Mouse (Mus musculus): ENCODE measurements around the gene Dchs2. TPM values are rescaled to one million over a fixed set of nuclear protein-coding genes. Genes with fewer than 3 reads are reported as not detected.
A peak's percentile ranks its signal among the peaks of the same experiment; 100 is the strongest.
"Not testable (repeated sequence)": the region's sequence is repeated elsewhere in the genome, so short reads cannot be mapped to it uniquely, and the experiment has no call there.

Dchs2 gene
- polyA plus RNA-seq, 2 experiments, result under 0.01 TPM; not detected in 1

DNA sequence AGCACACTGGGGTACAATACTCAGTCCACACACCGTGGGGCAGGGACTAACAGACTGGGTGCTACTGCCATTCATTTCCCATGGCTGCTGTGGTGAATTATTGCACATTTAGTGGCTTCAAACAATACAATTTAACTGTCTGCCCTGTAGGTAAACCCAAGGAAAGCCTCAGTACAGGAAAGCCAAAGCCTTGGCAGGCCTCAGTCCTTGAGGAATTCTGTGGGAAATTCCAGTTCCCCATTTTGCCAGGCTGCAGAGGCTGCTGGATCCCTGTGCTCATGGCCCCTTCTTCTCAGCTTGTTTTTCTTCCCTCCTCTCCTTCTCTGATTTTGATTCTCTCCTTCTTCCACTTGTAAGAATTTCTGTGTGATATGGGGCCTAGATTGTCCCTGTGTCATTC lies 12.8 kb upstream of the Dchs2 start:
- no peak for DNase-seq (ENCODE audit: low read depth in 3 of 3, low spot score in 3 of 3)
- TF ChIP-seq EP300 (IDR thresholded peaks at IDR 0.05; ENCODE audit: low read depth), result no peak
- no peak for TF ChIP-seq CTCF (IDR thresholded peaks at IDR 0.05; ENCODE audit: low read depth)
- H3K27ac ChIP-seq, result no peak overlapping the region
- no peaks in the 10 kb centered on the region for H3K9me3 ChIP-seq (ENCODE audit: control insufficient read depth, low read length)
- no peak overlapping the region for H3K4me2 ChIP-seq (ENCODE audit: low read depth)
- no peaks in the 10 kb centered on the region for H3K4me1 ChIP-seq (replicated peaks; ENCODE audit: control insufficient read depth in 2 of 2, insufficient read depth in 2 of 2, low read length in 1 of 2)
- ATAC-seq (ENCODE audit: insufficient read depth), result no peak
- WGBS (ENCODE audit: insufficient replicate concordance), result 23% methylated on average over 1 of the region's 1 CpGs
- no peak overlapping the region for H3K9ac ChIP-seq (replicated peaks)
- H3K36me3 ChIP-seq (replicated peaks; ENCODE audit: control insufficient read depth, insufficient read depth, low read depth), result no peaks in the 10 kb centered on the region
- no peaks in the 10 kb centered on the region for H3K27me3 ChIP-seq (ENCODE audit: control insufficient read depth, insufficient read depth, low read length)
- no peak overlapping the region for H3K4me3 ChIP-seq (ENCODE audit: insufficient read depth in 1 of 2, low read depth in 2 of 2, low read length in 2 of 2)

DNA sequence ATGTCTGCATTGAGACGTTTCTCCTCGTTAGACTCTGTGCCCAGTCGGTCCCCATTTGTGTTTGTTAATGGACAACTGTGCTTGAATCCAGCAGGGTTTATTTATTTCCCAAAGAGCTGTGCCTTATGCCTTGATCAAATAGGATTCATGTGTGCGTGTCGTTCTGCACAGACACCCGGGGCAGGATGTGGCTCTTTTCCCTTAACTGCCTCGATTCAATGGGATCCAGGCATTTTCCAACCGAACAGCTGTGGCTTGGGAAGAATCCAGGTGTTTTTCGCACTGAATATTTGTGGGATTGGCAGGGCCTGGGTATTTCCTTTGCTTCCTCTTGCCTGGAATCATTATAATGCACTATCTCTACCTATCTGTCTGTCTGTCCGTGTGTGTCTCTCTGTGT lies 10.2 kb upstream of the Dchs2 start:
- 54% methylated on average over 10 of the region's 10 CpGs for WGBS (ENCODE audit: insufficient replicate concordance)
- no peak overlapping the region for H3K4me3 ChIP-seq (ENCODE audit: insufficient read depth in 1 of 2, low read depth in 2 of 2, low read length in 2 of 2)

GRCm38 (mm10) chr3:83123945-83124344 lies 3.8 kb upstream of the Dchs2 start:
- H3K27ac ChIP-seq; H3K9me3 ChIP-seq (ENCODE audit: control insufficient read depth, low read length); H3K4me1 ChIP-seq (replicated peaks; ENCODE audit: control insufficient read depth in 2 of 2, insufficient read depth in 2 of 2, low read length in 1 of 2); H3K4me2 ChIP-seq (ENCODE audit: low read depth); H3K36me3 ChIP-seq (replicated peaks; ENCODE audit: control insufficient read depth, insufficient read depth, low read depth); H3K4me3 ChIP-seq (ENCODE audit: insufficient read depth in 1 of 2, low read depth in 2 of 2, low read length in 2 of 2); DNase-seq (ENCODE audit: low read depth in 3 of 3, low spot score in 3 of 3); H3K9ac ChIP-seq (replicated peaks): not testable (repeated sequence)
- 89% methylated on average over 9 of the region's 9 CpGs for WGBS (ENCODE audit: insufficient replicate concordance)
- H3K27me3 ChIP-seq (ENCODE audit: control insufficient read depth, insufficient read depth, low read length), result peaks cover 32% of the 10 kb centered on the region
- peak; percentile 48; the same call in 1 of the 2 replicates for ATAC-seq (ENCODE audit: insufficient read depth)

More for the DNA sequence above, 10.2 kb upstream of the Dchs2 start:
- Histone ChIP-seq H3K9me3 (ENCODE audit: control insufficient read depth, low read length) (no peaks in the 10 kb centered on the region), H3K27ac (no peak overlapping the region), H3K36me3 (replicated peaks; ENCODE audit: control insufficient read depth, insufficient read depth, low read depth) (no peaks in the 10 kb centered on the region), H3K9ac (replicated peaks) (no peak overlapping the region), H3K27me3 (ENCODE audit: control insufficient read depth, insufficient read depth, low read length) (no peaks in the 10 kb centered on the region), H3K4me2 (ENCODE audit: low read depth) (no peak overlapping the region), H3K4me1 (replicated peaks; ENCODE audit: control insufficient read depth in 2 of 2, insufficient read depth in 2 of 2, low read length in 1 of 2) (no peaks in the 10 kb centered on the region)
- no peak for ATAC-seq (ENCODE audit: insufficient read depth)
- DNase-seq (ENCODE audit: low read depth in 3 of 3, low spot score in 3 of 3), result no peak
- TF ChIP-seq CTCF (IDR thresholded peaks at IDR 0.05; ENCODE audit: low read depth) (no peak), EP300 (IDR thresholded peaks at IDR 0.05; ENCODE audit: low read depth) (no peak)

GRCm38 (mm10) chr3:83127088-83127725 lies 541 bp upstream of the Dchs2 start:
- Histone ChIP-seq H3K27me3 (ENCODE audit: control insufficient read depth, insufficient read depth, low read length) (peaks cover 49% of the 10 kb centered on the region), H3K4me1 (replicated peaks; ENCODE audit: control insufficient read depth in 2 of 2, insufficient read depth in 2 of 2, low read length in 1 of 2) (no peaks in the 10 kb centered on the region), H3K4me3 (ENCODE audit: insufficient read depth in 1 of 2, low read depth in 2 of 2, low read length in 2 of 2) (peak overlapping the region; percentile 4 to 13; a peak in 1 of 4 replicates), H3K9me3 (ENCODE audit: control insufficient read depth, low read length) (no peaks in the 10 kb centered on the region), H3K27ac (no peak overlapping the region), H3K4me2 (ENCODE audit: low read depth) (peak overlapping the region; percentile 11), H3K9ac (replicated peaks) (no peak overlapping the region), H3K36me3 (replicated peaks; ENCODE audit: control insufficient read depth, insufficient read depth, low read depth) (no peaks in the 10 kb centered on the region)
- ATAC-seq (ENCODE audit: insufficient read depth) (no peak), DNase-seq (ENCODE audit: low read depth in 3 of 3, low spot score in 3 of 3) (no peak)
- under 1% methylated on average over 37 of the region's 37 CpGs for WGBS (ENCODE audit: insufficient replicate concordance)
- TF ChIP-seq EP300 (IDR thresholded peaks at IDR 0.05; ENCODE audit: low read depth) (no peak), CTCF (IDR thresholded peaks at IDR 0.05; ENCODE audit: low read depth) (no peak)

DNA sequence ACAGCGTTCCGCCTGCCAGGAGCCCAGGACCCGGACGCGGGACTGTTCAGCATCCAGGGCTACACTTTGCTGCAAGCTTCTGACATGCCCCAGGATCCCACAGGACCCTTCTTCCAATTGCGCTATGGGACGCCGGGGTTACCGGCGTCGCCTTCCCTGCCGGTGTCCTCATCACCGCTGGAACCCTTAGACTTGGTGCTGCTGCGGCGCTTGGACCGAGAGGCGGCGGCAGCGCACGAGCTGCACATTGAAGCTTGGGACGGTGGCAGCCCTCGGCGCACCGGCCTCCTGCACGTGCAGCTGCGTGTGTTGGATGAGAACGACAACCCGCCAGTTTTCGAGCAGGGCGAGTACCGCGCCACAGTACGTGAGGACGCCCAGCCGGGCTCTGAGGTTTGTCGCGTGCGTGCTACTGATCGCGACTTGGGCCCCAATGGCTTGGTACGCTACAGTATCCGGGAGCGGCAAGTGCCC lies 738 bp downstream of the Dchs2 start:
- H3K27me3 ChIP-seq (ENCODE audit: control insufficient read depth, insufficient read depth, low read length), result peaks cover 49% of the 10 kb centered on the region
- H3K4me3 ChIP-seq (ENCODE audit: insufficient read depth in 1 of 2, low read depth in 2 of 2, low read length in 2 of 2), result no peak overlapping the region
- DNase-seq (ENCODE audit: low read depth in 3 of 3, low spot score in 3 of 3) (no peak), ATAC-seq (ENCODE audit: insufficient read depth) (no peak)
- H3K4me2 ChIP-seq (ENCODE audit: low read depth), result peak overlapping the region; percentile 8; the same call in 1 of the 2 replicates
- no peaks in the 10 kb centered on the region for H3K4me1 ChIP-seq (replicated peaks; ENCODE audit: control insufficient read depth in 2 of 2, insufficient read depth in 2 of 2, low read length in 1 of 2)
- H3K27ac ChIP-seq, result no peak overlapping the region
- H3K9me3 ChIP-seq (ENCODE audit: control insufficient read depth, low read length), result no peaks in the 10 kb centered on the region
- H3K36me3 ChIP-seq (replicated peaks; ENCODE audit: control insufficient read depth, insufficient read depth, low read depth), result no peaks in the 10 kb centered on the region
- WGBS (ENCODE audit: insufficient replicate concordance), result 2% methylated on average over 43 of the region's 43 CpGs
- H3K9ac ChIP-seq (replicated peaks), result no peak overlapping the region
- TF ChIP-seq EP300 (IDR thresholded peaks at IDR 0.05; ENCODE audit: low read depth) (no peak), CTCF (IDR thresholded peaks at IDR 0.05; ENCODE audit: low read depth) (no peak)

Data from liver, embryonic 14.5 days (tissue).